Comparison of ENCODE assay signal across 13 mouse cellular contexts in genomic region chr9:14187753-14188152, GRCm38 (mm10).
"Had no signal": no experiment of that assay in that cellular context is flagged by ENCODE, and none has a peak within 500 bp of the region (broad histone marks: within the 10 kb centered on the region; RNA-seq: fewer than 3 reads in every experiment).

No protein-coding gene starts in this region.

- H3K4me3 ChIP-seq: layer of hippocampus, adult 2 months; limb, embryonic 13.5 days; midbrain, embryonic 13.5 days; neural tube, embryonic 12.5 days had no signal

- H3K4me2 ChIP-seq: limb, embryonic 13.5 days; midbrain, embryonic 13.5 days; neural tube, embryonic 12.5 days had no signal

- ATAC-seq: intestine, postnatal 0 days; midbrain, embryonic 13.5 days had no signal

- H3K9ac ChIP-seq: limb, embryonic 13.5 days; liver, embryonic 14.5 days; midbrain, embryonic 13.5 days; neural tube, embryonic 12.5 days had no signal

- H3K4me1 ChIP-seq: midbrain, embryonic 13.5 days had no signal

- H3K36me3 ChIP-seq: limb, embryonic 13.5 days; midbrain, embryonic 13.5 days; neural tube, embryonic 12.5 days had no signal

- H3K9me3 ChIP-seq: limb, embryonic 13.5 days; midbrain, embryonic 13.5 days; neural tube, embryonic 12.5 days had no signal

- H3K27ac ChIP-seq: kidney, postnatal 0 days; layer of hippocampus, adult 2 months; limb, embryonic 13.5 days; liver, embryonic 14.5 days; midbrain, embryonic 13.5 days; neural tube, embryonic 12.5 days; stomach, postnatal 0 days had no signal

- DNase-seq: kidney, adult 8-10 months; kidney, postnatal 4 days; left cerebral cortex, postnatal 4 days; lung, adult 18-20 months; thymus, postnatal 4 days had no signal

- H3K27me3 ChIP-seq: limb, embryonic 13.5 days; midbrain, embryonic 13.5 days; neural tube, embryonic 12.5 days had no signal
